Mouse (Mus musculus) forebrain, embryonic 13.5 days (tissue): ENCODE results near the gene Grin2c. TPM values are rescaled to one million over a fixed set of nuclear protein-coding genes. Genes with fewer than 3 reads are reported as not detected.

Experiments used
- ATAC-seq: fragments of 200-750 bp; cut with Nextera tagmentation; 2 replicates; pipeline ENCODE4 v1.8.0; 2017
- H3K27ac ChIP-seq: fragments of 300-500 bp; sonication (generic); 2 replicates; pipeline ENCODE4 v1.5.1; 2015; ENCODE audit warnings: inconsistent platforms, mild to moderate bottlenecking, moderate library complexity
- H3K27me3 ChIP-seq: fragments of 300-500 bp; sonication (generic); 2 replicates; pipeline ENCODE4 v1.6.1; 2015; ENCODE audit warnings: mild to moderate bottlenecking, inconsistent platforms
- H3K36me3 ChIP-seq: fragments of 300-500 bp; sonication (generic); 2 replicates; pipeline ENCODE4 v1.6.1; 2015; ENCODE audit warnings: mild to moderate bottlenecking, inconsistent platforms; ENCODE audit not compliant: poor library complexity, severe bottlenecking
- H3K4me1 ChIP-seq: fragments of 300-500 bp; sonication (generic); 2 replicates; pipeline ENCODE4 v1.6.1; 2015; ENCODE audit warnings: inconsistent platforms
- H3K4me2 ChIP-seq: fragments of 300-500 bp; sonication (generic); 2 replicates; pipeline ENCODE4 v1.6.1; 2015; ENCODE audit warnings: inconsistent platforms, mild to moderate bottlenecking, moderate library complexity
- H3K4me3 ChIP-seq: fragments of 300-500 bp; sonication (generic); 2 replicates; pipeline ENCODE4 v1.5.1; 2015; ENCODE audit warnings: mild to moderate bottlenecking, inconsistent platforms
- H3K9ac ChIP-seq: fragments of 300-500 bp; sonication (generic); 2 replicates; pipeline ENCODE4 v1.6.1; 2015; ENCODE audit warnings: mild to moderate bottlenecking, inconsistent platforms
- H3K9me3 ChIP-seq: fragments of 300-500 bp; sonication (generic); replicated peaks from 2 replicates; pipeline ENCODE4 v1.6.1; 2016; ENCODE audit warnings: inconsistent platforms
- WGBS: fragments of 180-500 bp; shearing (Covaris S2); methylation state at CpG from one replicate; pipeline ENCODE4 v1.1.7; 2015; 5-methylcytosine and 5-hydroxymethylcytosine counted together
- polyA plus RNA-seq: library from polyadenylated mRNA; unstranded; fragments of >200 nt; fragmentation: Nextera tagmentation; extraction: Ambion mirVana; gene quantifications from 2 replicates; pipeline ENCODE4 v1.2.1, GENCODE M21; 2015

Grin2c gene
- polyA plus RNA-seq, 1 experiment from 2014 or later = not detected

- no peaks in the 10 kb centered on the region for H3K36me3 ChIP-seq
- peak overlapping the region; percentile 47 for H3K4me2 ChIP-seq
- peak overlapping the region; percentile 2; the same call in 1 of the 2 replicates for H3K9ac ChIP-seq
- H3K27ac ChIP-seq = no peak overlapping the region
- H3K4me3 ChIP-seq = peak overlapping the region; percentile 24
- no peaks in the 10 kb centered on the region for H3K9me3 ChIP-seq
- peaks cover 88% of the 10 kb centered on the region for H3K27me3 ChIP-seq
- peaks cover 6% of the 10 kb centered on the region; the same call in 1 of the 2 replicates for H3K4me1 ChIP-seq
- no peak for ATAC-seq
- 14% methylated on average over 58 of the region's 59 CpGs for WGBS
Measured at GRCm38 (mm10) chr11:115257775-115258510, 9.1 kb downstream of the Grin2c start.

GRCm38 (mm10) chr11:115251258-115251657 lies 15.8 kb downstream of the Grin2c start:
- Histone ChIP-seq H3K4me2 (no peak overlapping the region), H3K9me3 (no peaks in the 10 kb centered on the region), H3K36me3 (no peaks in the 10 kb centered on the region), H3K27me3 (peaks cover 83% of the 10 kb centered on the region), H3K9ac (no peak overlapping the region), H3K4me3 (no peak overlapping the region), H3K27ac (no peak overlapping the region), H3K4me1 (peaks cover 36% of the 10 kb centered on the region)
- no peak for ATAC-seq
- 55% methylated on average over 3 of the region's 3 CpGs for WGBS

GRCm38 (mm10) chr11:115250405-115251090 lies 16.5 kb downstream of the Grin2c start:
- ATAC-seq = 0 out of 2 replicates have a peak, but pooled peaks have one; percentile 32
- under 1% methylated on average over 36 of the region's 36 CpGs for WGBS

GRCm38 (mm10) chr11:115249721-115250404 lies 17.2 kb downstream of the Grin2c start:
- Histone ChIP-seq H3K4me3 (peak overlapping the region; percentile 51), H3K9ac (peak overlapping the region; percentile 62), H3K9me3 (no peaks in the 10 kb centered on the region), H3K27ac (no peak overlapping the region), H3K4me2 (peak overlapping the region; percentile 96), H3K36me3 (peaks cover 7% of the 10 kb centered on the region), H3K27me3 (peaks cover 73% of the 10 kb centered on the region), H3K4me1 (peaks cover 47% of the 10 kb centered on the region)
- WGBS = 2% methylated on average over 63 of the region's 63 CpGs
- ATAC-seq = 0 out of 2 replicates have a peak, but pooled peaks have one; percentile 23

More at GRCm38 (mm10) chr11:115250405-115251090, 16.5 kb downstream of the Grin2c start:
- Histone ChIP-seq H3K9ac (peak overlapping the region; percentile 62), H3K4me2 (peak overlapping the region; percentile 96), H3K4me3 (peak overlapping the region; percentile 51), H3K27ac (no peak overlapping the region), H3K36me3 (no peaks in the 10 kb centered on the region; the same call in 1 of the 2 replicates), H3K4me1 (peaks cover 43% of the 10 kb centered on the region), H3K27me3 (peaks cover 79% of the 10 kb centered on the region), H3K9me3 (no peaks in the 10 kb centered on the region)

- WGBS = 68% methylated on average over 6 of the region's 6 CpGs
- no peak overlapping the region for H3K9ac ChIP-seq
- ATAC-seq = no peak
- H3K4me2 ChIP-seq = no peak overlapping the region
- H3K4me3 ChIP-seq = no peak overlapping the region
- peaks cover 49% of the 10 kb centered on the region for H3K4me1 ChIP-seq
- H3K36me3 ChIP-seq = peaks cover 24% of the 10 kb centered on the region
- H3K9me3 ChIP-seq = no peaks in the 10 kb centered on the region
- no peak overlapping the region for H3K27ac ChIP-seq
- peaks cover 62% of the 10 kb centered on the region for H3K27me3 ChIP-seq
Measured at GRCm38 (mm10) chr11:115247945-115248344, 19.1 kb downstream of the Grin2c start.

- Histone ChIP-seq H3K4me2 (no peak overlapping the region), H3K36me3 (peaks cover 24% of the 10 kb centered on the region), H3K4me3 (no peak overlapping the region), H3K27ac (no peak overlapping the region), H3K4me1 (peaks cover 49% of the 10 kb centered on the region), H3K27me3 (peaks cover 55% of the 10 kb centered on the region), H3K9me3 (no peaks in the 10 kb centered on the region), H3K9ac (no peak overlapping the region)
- ATAC-seq = no peak
- 19% methylated on average over 3 of the region's 3 CpGs for WGBS
Measured at GRCm38 (mm10) chr11:115247240-115247639, 19.8 kb downstream of the Grin2c start.

- no peak for ATAC-seq
- no peaks in the 10 kb centered on the region for H3K9me3 ChIP-seq
- 67% methylated on average over 8 of the region's 8 CpGs for WGBS
- H3K4me3 ChIP-seq = no peak overlapping the region
- H3K9ac ChIP-seq = no peak overlapping the region
- peaks cover 49% of the 10 kb centered on the region for H3K4me1 ChIP-seq
- peaks cover 24% of the 10 kb centered on the region for H3K36me3 ChIP-seq
- no peak overlapping the region for H3K27ac ChIP-seq
- H3K27me3 ChIP-seq = peaks cover 47% of the 10 kb centered on the region
- no peak overlapping the region for H3K4me2 ChIP-seq
Measured at GRCm38 (mm10) chr11:115246386-115246785, 20.7 kb downstream of the Grin2c start.

- H3K36me3 ChIP-seq = peaks cover 24% of the 10 kb centered on the region
- no peak for ATAC-seq
- peaks cover 33% of the 10 kb centered on the region for H3K27me3 ChIP-seq
- H3K4me1 ChIP-seq = peaks cover 37% of the 10 kb centered on the region
- H3K27ac ChIP-seq = no peak overlapping the region
- no peak overlapping the region for H3K9ac ChIP-seq
- no peak overlapping the region for H3K4me2 ChIP-seq
- H3K9me3 ChIP-seq = no peaks in the 10 kb centered on the region
- no peak overlapping the region for H3K4me3 ChIP-seq
- WGBS = 94% methylated on average over 8 of the region's 8 CpGs
Measured at GRCm38 (mm10) chr11:115244840-115245239, 22.2 kb downstream of the Grin2c start.

GRCm38 (mm10) chr11:115243783-115244182 lies 23.3 kb downstream of the Grin2c start:
- H3K27me3 ChIP-seq = peaks cover 22% of the 10 kb centered on the region
- no peak overlapping the region for H3K4me3 ChIP-seq
- H3K4me1 ChIP-seq = peaks cover 32% of the 10 kb centered on the region
- WGBS = 94% methylated on average over 12 of the region's 12 CpGs
- no peak for ATAC-seq
- H3K27ac ChIP-seq = no peak overlapping the region
- H3K9ac ChIP-seq = no peak overlapping the region
- H3K4me2 ChIP-seq = no peak overlapping the region
- H3K36me3 ChIP-seq = peaks cover 24% of the 10 kb centered on the region
- H3K9me3 ChIP-seq = no peaks in the 10 kb centered on the region

- peaks cover 24% of the 10 kb centered on the region for H3K36me3 ChIP-seq
- peaks cover 27% of the 10 kb centered on the region for H3K4me1 ChIP-seq
- no peak for ATAC-seq
- H3K4me2 ChIP-seq = no peak overlapping the region
- 84% methylated on average over 3 of the region's 3 CpGs for WGBS
- no peak overlapping the region for H3K4me3 ChIP-seq
- peaks cover 12% of the 10 kb centered on the region; the same call in 1 of the 2 replicates for H3K27me3 ChIP-seq
- no peaks in the 10 kb centered on the region for H3K9me3 ChIP-seq
- H3K27ac ChIP-seq = no peak overlapping the region
- no peak overlapping the region; the same call in 1 of the 2 replicates for H3K9ac ChIP-seq
Measured at GRCm38 (mm10) chr11:115242746-115243145, 24.3 kb downstream of the Grin2c start.

- Histone ChIP-seq H3K9me3 (no peaks in the 10 kb centered on the region), H3K27ac (no peak overlapping the region), H3K27me3 (peaks cover 4% of the 10 kb centered on the region; the same call in 1 of the 2 replicates), H3K4me1 (peaks cover 17% of the 10 kb centered on the region), H3K4me2 (no peak overlapping the region), H3K4me3 (no peak overlapping the region), H3K36me3 (peaks cover 24% of the 10 kb centered on the region), H3K9ac (no peak overlapping the region)
- 84% methylated on average over 11 of the region's 11 CpGs for WGBS
- ATAC-seq = no peak
Measured at GRCm38 (mm10) chr11:115241402-115241801, 25.6 kb downstream of the Grin2c start.

GRCm38 (mm10) chr11:115236570-115236969 lies 30.5 kb downstream of the Grin2c start:
- peaks cover 43% of the 10 kb centered on the region for H3K4me1 ChIP-seq
- no peak for ATAC-seq
- H3K9ac ChIP-seq = no peak overlapping the region
- no peak overlapping the region for H3K27ac ChIP-seq
- H3K36me3 ChIP-seq = no peaks in the 10 kb centered on the region
- H3K4me2 ChIP-seq = no peak overlapping the region
- H3K27me3 ChIP-seq = 0 out of 2 replicates have a peak, but pooled peaks cover 3% of the 10 kb centered on the region
- H3K4me3 ChIP-seq = no peak overlapping the region
- no peaks in the 10 kb centered on the region for H3K9me3 ChIP-seq
- 55% methylated on average over 5 of the region's 5 CpGs for WGBS
